Mouse (Mus musculus) limb, embryonic 14.5 days (tissue): ENCODE results near the gene Cep63. TPM values are rescaled to one million over a fixed set of nuclear protein-coding genes. Genes with fewer than 3 reads are reported as not detected.

Experiments used
- ATAC-seq: fragments of 200-750 bp; cut with Nextera tagmentation; 2 replicates; pipeline ENCODE4 v1.8.0; 2017; ENCODE audit warnings: low read depth, moderate number of reproducible peaks, moderate TSS enrichment; ENCODE audit not compliant: low FRiP score
- DNase-seq: peaks from one replicate; pipeline ENCODE4 v3.0.0-alpha.2; 2015; ENCODE audit warnings: low spot score
- H3K27ac ChIP-seq: fragments of 300-500 bp; sonication (generic); replicated peaks from 2 replicates; pipeline ENCODE4 v1.5.1; 2014; ENCODE audit warnings: low read depth, mild to moderate bottlenecking, low read length, moderate library complexity, mixed read lengths
- H3K27me3 ChIP-seq: fragments of 300-500 bp; sonication (generic); 2 replicates; pipeline ENCODE4 v1.6.1; 2014; ENCODE audit warnings: low read length, mixed read lengths; ENCODE audit not compliant: control insufficient read depth, insufficient read depth
- H3K36me3 ChIP-seq: fragments of 300-500 bp; sonication (generic); 2 replicates; pipeline ENCODE4 v1.6.1; 2014; ENCODE audit warnings: mild to moderate bottlenecking, low read length, moderate library complexity, mixed read lengths; ENCODE audit not compliant: control insufficient read depth, insufficient read depth
- H3K4me1 ChIP-seq: fragments of 300-500 bp; sonication (generic); 2 replicates; pipeline ENCODE4 v1.6.1; 2014; ENCODE audit warnings: antibody characterized with exemption, low read length, mixed read lengths; ENCODE audit not compliant: control insufficient read depth, insufficient read depth
- H3K4me2 ChIP-seq: fragments of 300-500 bp; sonication (generic); replicated peaks from 2 replicates; pipeline ENCODE4 v1.6.1; 2014; ENCODE audit warnings: low read depth, mild to moderate bottlenecking, low read length, moderate library complexity; ENCODE audit not compliant: severe bottlenecking
- H3K4me3 ChIP-seq: fragments of 300-500 bp; sonication (generic); replicated peaks from 2 replicates; pipeline ENCODE4 v1.5.1; 2014; ENCODE audit warnings: low read length
- H3K9ac ChIP-seq: fragments of 300-500 bp; sonication (generic); 2 replicates; pipeline ENCODE4 v1.6.1; 2014; ENCODE audit warnings: mild to moderate bottlenecking, low read depth, low read length, moderate library complexity; ENCODE audit not compliant: severe bottlenecking
- H3K9me3 ChIP-seq: fragments of 300-500 bp; sonication (generic); 2 replicates; pipeline ENCODE4 v1.6.1; 2016; ENCODE audit warnings: low read length; ENCODE audit not compliant: control insufficient read depth
- POLR2A ChIP-seq: fragments of 200-500 bp; IDR thresholded peaks from 2 replicates; pipeline ENCODE4 v1.8.0; 2012; ENCODE audit warnings: inconsistent platforms, mild to moderate bottlenecking, moderate library complexity, borderline replicate concordance; ENCODE audit not compliant: insufficient read depth, insufficient read length; ENCODE audit errors: extremely low read depth
- WGBS: fragments of 180-500 bp; shearing (Covaris S2); extraction: QIAGEN DNeasy Blood & Tissue Kit; methylation state at CpG from one replicate; pipeline ENCODE4 v1.1.7; 2014; 5-methylcytosine and 5-hydroxymethylcytosine counted together
- polyA plus RNA-seq, 2 experiments: library from polyadenylated mRNA; depleted of rRNA in 1 of 2; stranded (reverse) in 1 of 2; unstranded in 1 of 2; fragments of >200 nt; fragmentation: Nextera tagmentation in 1 of 2; extraction: Ambion mirVana in 1 of 2; gene quantifications; 2 replicates each; pipeline versions ENCODE4 v1.2.1 to v1.2.3; 2012 to 2014

Cep63 gene
- polyA plus RNA-seq, 2 experiments: 28.1 to 45.3 TPM

GRCm38 (mm10) chr9:102638963-102639362 is 12.6 kb upstream of the Cep63 start:
- ATAC-seq (no peak), DNase-seq (peak; percentile 57)
- Histone ChIP-seq H3K27ac (no peak overlapping the region), H3K36me3 (peaks cover 3% of the 10 kb centered on the region; the same call in 1 of the 2 replicates), H3K4me2 (no peak overlapping the region), H3K4me1 (peaks cover 40% of the 10 kb centered on the region), H3K9me3 (no peaks in the 10 kb centered on the region), H3K4me3 (no peak overlapping the region), H3K27me3 (no peaks in the 10 kb centered on the region), H3K9ac (no peak overlapping the region)
- WGBS: 59% methylated on average over 7 of the region's 7 CpGs
- no peak for TF ChIP-seq POLR2A

GRCm38 (mm10) chr9:102637115-102637514 is 10.8 kb upstream of the Cep63 start:
- peaks cover 6% of the 10 kb centered on the region; the same call in 1 of the 2 replicates for H3K36me3 ChIP-seq
- H3K4me1 ChIP-seq: peaks cover 24% of the 10 kb centered on the region
- ATAC-seq (no peak), DNase-seq (no peak)
- WGBS: 63% methylated on average over 4 of the region's 4 CpGs
- H3K4me3 ChIP-seq: no peak overlapping the region
- TF ChIP-seq POLR2A: no peak
- no peaks in the 10 kb centered on the region for H3K9me3 ChIP-seq
- H3K27me3 ChIP-seq: no peaks in the 10 kb centered on the region
- no peak overlapping the region for H3K27ac ChIP-seq
- no peak overlapping the region for H3K9ac ChIP-seq
- H3K4me2 ChIP-seq: no peak overlapping the region

- Histone ChIP-seq H3K27me3 (no peaks in the 10 kb centered on the region), H3K9me3 (no peaks in the 10 kb centered on the region), H3K27ac (no peak overlapping the region), H3K4me2 (no peak overlapping the region), H3K4me3 (no peak overlapping the region), H3K9ac (no peak overlapping the region), H3K36me3 (peaks cover 6% of the 10 kb centered on the region; the same call in 1 of the 2 replicates), H3K4me1 (peaks cover 20% of the 10 kb centered on the region)
- ATAC-seq (peak; percentile 34; the same call in 1 of the 2 replicates), DNase-seq (peak; percentile 72)
- WGBS: 4% methylated on average over 4 of the region's 4 CpGs
- TF ChIP-seq POLR2A: no peak
These were observed 10.2 kb upstream of the Cep63 start for GRCm38 (mm10) chr9:102636553-102636952.

- DNase-seq (no peak), ATAC-seq (no peak)
- Histone ChIP-seq H3K4me2 (no peak overlapping the region), H3K4me1 (peaks cover 19% of the 10 kb centered on the region), H3K9me3 (no peaks in the 10 kb centered on the region), H3K9ac (no peak overlapping the region), H3K27me3 (no peaks in the 10 kb centered on the region), H3K36me3 (peaks cover 12% of the 10 kb centered on the region), H3K27ac (no peak overlapping the region), H3K4me3 (no peak overlapping the region)
- WGBS: 74% methylated on average over 8 of the region's 8 CpGs
- TF ChIP-seq POLR2A: no peak
These were observed 8.1 kb upstream of the Cep63 start for GRCm38 (mm10) chr9:102634453-102634852.

- DNase-seq: peak; percentile 87
- H3K27ac ChIP-seq: no peak overlapping the region; the same call in 1 of the 2 replicates
- H3K27me3 ChIP-seq: no peaks in the 10 kb centered on the region
- no peak overlapping the region for H3K4me3 ChIP-seq
- H3K9ac ChIP-seq: no peak overlapping the region
- WGBS: 57% methylated on average over 1 of the region's 1 CpGs
- peaks cover 12% of the 10 kb centered on the region for H3K36me3 ChIP-seq
- H3K4me1 ChIP-seq: peaks cover 10% of the 10 kb centered on the region
- no peak overlapping the region for H3K4me2 ChIP-seq
- TF ChIP-seq POLR2A: no peak
- peak; percentile 43; the same call in 1 of the 2 replicates for ATAC-seq
- H3K9me3 ChIP-seq: no peaks in the 10 kb centered on the region
These were observed 6.7 kb upstream of the Cep63 start for GRCm38 (mm10) chr9:102632923-102633537.
